Mouse (Mus musculus) 3T3-L1 (cell line): ENCODE results near the gene Ncam1.
A peak's percentile ranks its signal among the peaks of the same experiment; 100 is the strongest.

Source experiments
- DNase-seq: peaks from one replicate; pipeline ENCODE4 v3.0.0-alpha.2; 2015; ENCODE audit warnings: low read depth, low spot score

Gene Ncam1

GRCm38 (mm10) chr9:49755214-49755613 is 43.5 kb downstream of the Ncam1 start:
- no peak for DNase-seq

DNA sequence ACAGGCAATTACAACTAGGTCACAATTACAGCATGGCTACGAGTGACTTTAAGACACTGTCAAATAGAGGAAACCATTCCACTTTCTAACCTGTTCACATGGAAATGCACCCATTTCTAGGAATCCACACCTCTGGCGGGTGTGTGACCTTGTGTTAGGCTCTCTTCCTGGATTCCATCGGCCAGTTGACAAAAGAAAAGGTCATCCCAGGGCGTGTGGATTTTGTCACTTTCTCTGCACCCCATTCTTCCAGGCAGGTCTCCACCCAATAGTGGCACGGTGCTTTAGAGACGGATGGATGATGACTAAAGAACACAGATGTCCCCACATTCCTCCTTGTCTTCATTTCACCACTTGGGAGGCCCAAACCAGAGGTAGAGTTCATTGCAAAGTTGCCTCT is 47.3 kb downstream of the Ncam1 start:
- DNase-seq: no peak

GRCm38 (mm10) chr9:49746176-49746575 is 52.5 kb downstream of the Ncam1 start:
- DNase-seq: peak; percentile 35

DNA sequence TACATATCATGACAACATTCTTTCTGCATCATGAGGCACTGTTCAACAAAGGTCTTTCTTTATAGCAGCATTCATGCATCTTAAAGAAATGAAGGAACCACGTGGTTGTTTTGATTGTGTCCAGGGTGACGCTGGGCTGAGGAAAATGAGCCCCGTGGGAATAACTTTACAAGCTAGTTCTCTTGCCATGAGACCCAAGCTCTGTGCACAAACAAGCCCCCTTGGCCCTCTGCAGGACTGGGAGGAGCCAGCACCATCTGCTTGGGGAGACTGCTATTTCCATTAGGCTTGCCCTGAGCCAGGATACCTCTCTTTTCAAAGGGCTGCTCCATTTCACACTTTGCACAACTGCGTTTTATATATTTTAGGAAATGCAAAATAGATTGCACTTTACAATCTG is 53.0 kb downstream of the Ncam1 start:
- no peak for DNase-seq

GRCm38 (mm10) chr9:49744286-49744685 is 54.4 kb downstream of the Ncam1 start:
- no peak for DNase-seq

DNA sequence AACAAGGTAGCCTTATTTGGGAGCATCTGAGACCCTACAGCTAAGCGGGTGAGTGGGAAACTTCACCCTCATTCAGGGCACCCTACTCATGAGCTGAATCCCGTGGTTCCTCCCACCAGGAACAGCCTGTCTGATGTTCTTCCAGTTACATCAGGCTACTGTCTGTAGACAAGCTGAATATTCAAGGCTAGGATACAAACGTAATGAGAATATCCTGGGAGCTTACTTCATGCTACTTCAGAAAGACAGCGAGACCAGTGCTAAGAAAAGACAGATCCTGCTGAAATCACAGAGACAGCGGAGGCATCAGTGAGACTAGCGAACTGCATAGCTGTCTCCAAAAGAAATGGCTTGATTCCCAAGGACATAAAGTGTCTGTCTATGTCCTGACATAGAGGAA is 58.8 kb downstream of the Ncam1 start:
- DNase-seq: no peak

DNA sequence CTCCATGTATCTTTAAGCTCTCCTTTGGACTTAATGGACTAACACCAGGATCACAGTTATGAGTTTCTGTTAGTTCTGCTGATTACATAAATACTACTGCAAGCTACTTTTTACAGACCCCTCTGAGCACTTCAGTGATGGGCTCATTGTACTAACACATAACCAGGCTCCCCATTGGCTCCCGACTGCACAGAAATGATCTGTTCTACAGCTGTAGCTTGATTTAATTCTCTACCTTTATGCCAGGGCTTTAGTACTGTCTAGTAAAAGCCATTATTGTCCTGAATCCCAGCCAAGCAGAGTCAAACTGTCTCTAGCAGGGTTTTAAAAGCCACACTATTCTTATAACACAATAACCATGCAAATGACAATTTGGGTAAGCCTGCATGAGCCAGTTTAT is 60.2 kb downstream of the Ncam1 start:
- no peak for DNase-seq

GRCm38 (mm10) chr9:49737166-49737565 is 61.6 kb downstream of the Ncam1 start:
- no peak for DNase-seq

DNA sequence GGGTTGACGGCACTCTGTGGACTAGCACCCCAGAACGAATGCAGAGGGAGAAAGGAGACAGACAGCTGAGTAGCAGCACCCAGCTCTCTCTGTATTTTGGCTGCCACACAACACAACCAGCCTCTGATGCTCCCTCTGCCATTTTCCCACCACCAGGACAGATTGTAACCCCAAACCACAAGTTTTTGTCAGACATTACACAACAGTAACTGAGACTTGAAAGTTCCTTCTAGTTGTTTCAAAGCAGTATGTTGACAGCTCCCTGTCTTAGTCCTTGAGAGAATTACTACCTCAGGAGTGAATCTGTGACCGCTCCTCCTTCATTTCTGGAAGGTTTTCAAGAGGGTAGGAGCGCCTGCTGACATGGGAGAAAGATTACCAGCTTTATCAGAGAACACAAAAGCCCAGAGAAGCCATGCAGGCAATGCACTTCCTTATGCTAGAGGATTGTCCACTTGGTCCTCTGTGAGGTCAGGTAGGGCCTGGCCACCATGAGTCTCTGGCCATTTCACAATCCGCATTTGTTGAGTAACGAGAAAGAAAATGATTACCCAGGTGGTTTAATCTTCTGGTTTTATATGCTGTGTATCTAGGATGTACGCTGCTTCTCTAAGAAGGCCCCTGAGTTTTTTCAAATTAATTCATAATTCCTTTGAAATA is 64.2 kb downstream of the Ncam1 start:
- no peak for DNase-seq

DNA sequence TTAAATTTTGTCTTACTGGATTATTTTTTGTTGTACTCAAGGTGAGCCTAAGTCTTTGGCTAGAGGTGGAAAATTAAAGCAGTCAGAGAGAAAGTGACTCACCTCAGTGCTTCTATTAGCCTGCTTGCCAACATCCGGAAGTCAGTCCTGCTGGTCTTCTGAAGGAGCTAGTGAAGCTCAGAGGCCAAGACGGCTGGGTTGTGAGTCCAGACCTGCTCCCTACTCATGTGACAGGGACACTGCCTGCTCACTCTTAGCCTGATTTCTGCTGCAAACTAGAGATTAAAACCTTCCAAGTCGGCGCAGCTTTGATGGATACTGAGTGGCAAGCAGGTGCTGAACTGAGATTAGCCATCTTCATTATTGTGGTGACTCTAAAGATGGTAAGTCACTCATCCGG is 65.0 kb downstream of the Ncam1 start:
- no peak for DNase-seq

GRCm38 (mm10) chr9:49729479-49729878 is 69.2 kb downstream of the Ncam1 start:
- no peak for DNase-seq

GRCm38 (mm10) chr9:49728211-49728610 is 70.5 kb downstream of the Ncam1 start:
- DNase-seq: no peak

DNA sequence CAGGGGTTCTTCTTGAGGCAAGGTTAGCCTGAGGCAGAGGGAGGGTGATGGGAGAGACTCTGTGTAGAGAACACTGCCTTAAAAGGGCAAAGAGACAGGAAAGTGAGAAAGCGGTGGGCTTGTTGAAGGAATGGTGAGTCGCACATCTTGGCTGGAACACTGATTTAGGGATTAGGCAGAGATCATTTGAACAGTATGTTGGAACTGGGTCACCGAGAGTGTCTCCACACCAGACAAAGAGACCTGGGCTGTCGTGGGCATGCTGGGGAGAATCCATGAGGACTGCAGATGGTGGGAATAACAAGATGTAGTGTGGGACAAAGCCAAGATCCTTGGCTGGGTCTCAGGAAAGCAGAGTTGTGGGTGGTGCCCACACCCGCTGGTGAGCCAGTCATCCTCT is 76.0 kb downstream of the Ncam1 start:
- peak; percentile 94 for DNase-seq

DNA sequence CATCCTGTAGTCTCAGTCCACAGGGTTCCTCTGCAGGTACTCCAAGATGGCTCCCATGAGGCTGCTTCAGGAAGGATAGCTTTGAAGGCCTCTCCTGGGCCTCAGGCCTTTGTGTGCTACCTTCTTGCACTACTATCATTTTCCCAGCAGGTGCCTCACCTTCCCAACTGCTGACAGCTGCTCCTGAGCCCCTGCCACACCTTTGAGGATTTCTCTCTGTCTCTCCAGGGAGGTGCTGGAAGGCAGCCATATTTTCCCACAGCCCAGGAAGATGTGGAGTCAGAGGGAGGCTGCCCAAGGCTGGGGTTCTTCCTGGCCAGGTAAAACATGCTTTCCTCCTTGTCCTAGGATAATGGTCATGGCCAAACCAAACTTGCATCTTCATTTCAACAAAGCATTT is 83.6 kb downstream of the Ncam1 start:
- DNase-seq: no peak

- no peak for DNase-seq
Measured at GRCm38 (mm10) chr9:49714091-49714490, 84.6 kb downstream of the Ncam1 start.

DNA sequence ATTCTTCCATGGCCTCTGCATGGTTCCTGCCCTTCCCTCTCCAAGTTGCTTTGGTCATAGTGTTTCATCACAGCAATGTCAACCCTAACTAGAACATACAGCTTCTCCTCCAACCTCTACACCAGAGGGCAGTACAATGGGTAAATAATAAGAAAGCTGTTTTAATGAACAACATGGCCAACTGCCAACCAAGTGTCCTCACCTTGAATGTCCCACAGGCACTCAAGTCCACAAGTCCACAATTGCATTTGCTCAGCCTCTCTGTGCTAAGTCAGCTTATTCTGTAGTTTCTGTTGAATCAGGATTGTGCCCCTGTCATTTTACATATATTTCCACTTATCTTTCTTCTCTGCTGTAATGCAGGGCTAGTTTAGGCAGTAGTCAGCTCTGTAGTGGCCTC is 91.1 kb downstream of the Ncam1 start:
- no peak for DNase-seq

DNA sequence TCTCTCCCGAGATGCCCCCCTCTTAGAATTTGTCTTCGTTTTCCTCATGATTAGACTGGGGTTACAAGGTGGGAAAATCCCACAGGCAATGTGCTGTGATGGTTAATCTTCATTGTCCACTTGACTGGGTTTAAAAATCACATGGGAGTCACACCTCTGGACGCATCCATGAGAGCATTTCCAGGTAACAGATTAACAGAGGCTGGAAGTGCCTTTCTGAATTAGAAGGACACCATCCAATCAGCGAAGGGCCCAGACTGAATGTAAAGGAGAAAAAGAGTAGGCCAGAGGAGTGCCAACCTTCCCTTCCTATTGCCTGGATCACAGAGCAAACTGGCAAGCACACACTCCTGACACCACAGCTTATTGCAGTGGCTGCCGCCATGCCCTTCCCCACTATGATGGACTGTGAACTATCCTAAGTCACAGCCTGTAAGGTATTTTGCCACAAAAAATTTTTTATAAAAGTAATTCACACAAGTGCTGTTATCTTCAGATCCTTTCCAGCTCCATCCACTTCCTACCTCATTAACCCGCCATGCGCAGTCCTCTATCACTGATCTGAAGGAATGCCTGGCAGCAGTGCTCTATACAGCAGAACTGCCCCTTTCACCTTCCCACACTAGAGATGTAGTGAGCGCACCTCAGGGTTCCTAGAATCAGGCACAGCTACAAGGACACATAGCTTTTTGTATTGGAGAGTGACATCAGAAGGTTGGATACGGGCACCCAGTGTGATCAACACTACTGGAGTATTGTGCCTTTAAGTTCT is 94.3 kb downstream of the Ncam1 start:
- no peak for DNase-seq

GRCm38 (mm10) chr9:49695371-49695770 is 103.4 kb downstream of the Ncam1 start:
- DNase-seq: no peak

GRCm38 (mm10) chr9:49692791-49693190 is 105.9 kb downstream of the Ncam1 start:
- DNase-seq: no peak

DNA sequence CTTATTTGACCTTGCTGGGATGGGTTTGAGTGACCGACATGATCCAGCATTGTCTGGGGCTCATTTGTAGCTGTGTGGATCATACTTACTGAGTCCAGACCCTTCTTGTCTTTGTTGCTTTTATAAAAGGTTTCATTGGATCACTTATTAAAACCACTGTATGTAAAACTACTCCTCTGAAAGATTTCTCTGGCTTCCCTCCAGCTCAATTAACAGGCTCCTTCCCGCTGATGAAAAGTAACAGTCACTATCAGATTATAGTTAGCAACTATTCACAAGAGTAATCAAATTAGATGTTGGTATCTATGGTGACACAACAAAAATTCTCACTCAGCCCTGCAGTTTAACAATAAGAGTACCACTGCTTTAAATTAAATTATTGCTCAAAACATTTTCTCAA is 107.4 kb downstream of the Ncam1 start:
- no peak for DNase-seq

- DNase-seq: no peak
Measured at GRCm38 (mm10) chr9:49683566-49684273, 115.0 kb downstream of the Ncam1 start.

GRCm38 (mm10) chr9:49681848-49682469 is 116.8 kb downstream of the Ncam1 start:
- no peak for DNase-seq
